ENCODE assay signal across 8 mouse cellular contexts in genomic region chr7:122158915-122159902, GRCm38 (mm10). TPM values are rescaled to one million over a fixed set of nuclear protein-coding genes. Genes with fewer than 3 reads are reported as not detected.
DNase-seq lines count a peak whose midpoint lies in the region; ATAC-seq and TF ChIP-seq lines count a peak whose summit lies in the region.

Gene Plk1, plus strand, starts transcription at chr7:122159439.

- peak within 1 kb of the TSS; percentile 87 for H3K4me3 ChIP-seq in bone marrow macrophage, adult 2 months (ENCODE audit: insufficient read depth, low read length)
- peak within 1 kb of the TSS; percentile 89 for H3K4me3 ChIP-seq in embryonic fibroblast, embryonic 13.5 days (ENCODE audit: insufficient read depth, low read length)
- H3K4me3 ChIP-seq in kidney, embryonic 14.5 days (ENCODE audit: low read length), result peak within 1 kb of the TSS; percentile 82
- H3K4me3 ChIP-seq in limb, embryonic 15.5 days, result peak within 1 kb of the TSS; percentile 75

- under 1% methylated on average over 63 of the region's 63 CpGs for WGBS in kidney, embryonic 14.5 days
- WGBS in limb, embryonic 15.5 days, result under 1% methylated on average over 63 of the region's 63 CpGs

- H3K27me3 ChIP-seq in kidney, embryonic 14.5 days (ENCODE audit: control insufficient read depth, insufficient read depth, low read length), result no peaks in the 10 kb centered on the region
- H3K27me3 ChIP-seq in limb, embryonic 15.5 days, result no peaks in the 10 kb centered on the region

- peaks cover 32% of the 10 kb centered on the region for H3K36me3 ChIP-seq in kidney, embryonic 14.5 days (ENCODE audit: control insufficient read depth, insufficient read depth, low read length)
- peaks cover 27% of the 10 kb centered on the region for H3K36me3 ChIP-seq in limb, embryonic 15.5 days

- no peak for TF ChIP-seq POLR2A in bone marrow macrophage, adult 2 months (IDR thresholded peaks at IDR 0.05; ENCODE audit: borderline replicate concordance, low read depth, low read length)
- TF ChIP-seq POLR2A in embryonic fibroblast, embryonic 13.5 days (IDR thresholded peaks at IDR 0.05; ENCODE audit: low read depth, low read length), result peak; percentile 69

- peak within 1 kb of the TSS; percentile 39; the same call in 1 of the 2 replicates for H3K27ac ChIP-seq in bone marrow macrophage, adult 2 months (ENCODE audit: insufficient read depth, low read depth, low read length)
- peak within 1 kb of the TSS; percentile 67 for H3K27ac ChIP-seq in embryonic fibroblast, embryonic 13.5 days (ENCODE audit: insufficient read depth, low read length)
- peak within 1 kb of the TSS; percentile 78 for H3K27ac ChIP-seq in kidney, embryonic 14.5 days (ENCODE audit: low read depth, low read length)
- H3K27ac ChIP-seq in limb, embryonic 15.5 days, result peak within 1 kb of the TSS; percentile 83

- peak within 1 kb of the TSS; percentile 62 for H3K4me2 ChIP-seq in kidney, embryonic 14.5 days (replicated peaks; ENCODE audit: low read depth, low read length)
- H3K4me2 ChIP-seq in limb, embryonic 15.5 days, result peak within 1 kb of the TSS; percentile 92

- TF ChIP-seq CTCF in bone marrow macrophage, adult 2 months (IDR thresholded peaks at IDR 0.05; ENCODE audit: low read depth, low read length), result no peak
- no peak for TF ChIP-seq CTCF in embryonic fibroblast, embryonic 13.5 days (IDR thresholded peaks at IDR 0.05; ENCODE audit: borderline replicate concordance, insufficient read depth, low read length)

- peak; percentile 63 to 65 for DNase-seq in B cell, adult 2 months
- peak; percentile 59 to 68 for DNase-seq in heart, adult 9 months (ENCODE audit: low spot score in 2 of 2)
- peak; percentile 87 to 92 for DNase-seq in spleen, postnatal 4 days (ENCODE audit: low spot score in 2 of 2)

- H3K9ac ChIP-seq in kidney, embryonic 14.5 days (ENCODE audit: low read depth, low read length), result peak within 1 kb of the TSS; percentile 75
- peak within 1 kb of the TSS; percentile 55 for H3K9ac ChIP-seq in limb, embryonic 15.5 days

- ATAC-seq in kidney, embryonic 14.5 days (ENCODE audit: low FRiP score, low TSS enrichment), result peak; percentile 93
- peak; percentile 90 for ATAC-seq in limb, embryonic 15.5 days (ENCODE audit: insufficient number of reproducible peaks, low FRiP score, low TSS enrichment, low read depth)
- ATAC-seq in monocyte, adult 5-6 weeks (replicated peaks; ENCODE audit: insufficient number of reproducible peaks, low FRiP score, low TSS enrichment, poor library complexity, severe bottlenecking), result peak; percentile 63

- H3K9me3 ChIP-seq in kidney, embryonic 14.5 days (ENCODE audit: control insufficient read depth, low read length), result no peaks in the 10 kb centered on the region
- H3K9me3 ChIP-seq in limb, embryonic 15.5 days, result no peaks in the 10 kb centered on the region

- H3K4me1 ChIP-seq in bone marrow macrophage, adult 2 months (ENCODE audit: control insufficient read depth, insufficient read depth, low read length), result peaks cover 9% of the 10 kb centered on the region
- peaks cover 9% of the 10 kb centered on the region; the same call in 1 of the 2 replicates for H3K4me1 ChIP-seq in embryonic fibroblast, embryonic 13.5 days (ENCODE audit: control insufficient read depth, insufficient read depth, low read length)
- H3K4me1 ChIP-seq in kidney, embryonic 14.5 days (ENCODE audit: control insufficient read depth, insufficient read depth, low read length), result peaks cover 14% of the 10 kb centered on the region
- peaks cover 41% of the 10 kb centered on the region for H3K4me1 ChIP-seq in limb, embryonic 15.5 days

RNA-seq across cellular contexts. Expression of gene Plk1, which starts in this region (rescaled TPM):
- polyA plus RNA-seq in bone marrow macrophage, adult 2 months (2012; ENCODE audit: insufficient read depth, insufficient read length, missing spikeins), result 28.0 and 31.9 TPM in 2 replicates
- polyA plus RNA-seq in embryonic fibroblast, embryonic 13.5 days (2011; ENCODE audit: insufficient read length, low read depth, missing spikeins), result 36.6 and 44.3 TPM in 2 replicates
- 114 and 133 TPM in 2 replicates for polyA plus RNA-seq in kidney, embryonic 14.5 days (2014; fragmentation: Nextera tagmentation; extraction: Ambion mirVana)
- 86.2 and 92.1 TPM in 2 replicates for polyA plus RNA-seq in limb, embryonic 15.5 days (2015; fragmentation: Nextera tagmentation; extraction: Ambion mirVana)
- 0.21 to 0.68 TPM in 2 of 3 replicates, not detected in the other for total RNA-seq in monocyte, adult 5-6 weeks (2017)

Comparison
In these comparisons a context has a peak if more than half of its experiments do, and no peak if none do; other contexts are left out.
1. Peak in every context shown above with its lines: DNase-seq, ATAC-seq, H3K4me3 ChIP-seq and H3K27ac ChIP-seq.
2. Peak in ATAC-seq in monocyte, adult 5-6 weeks; RNA of the gene not detected or under 1 TPM.